Mouse (Mus musculus) lung, postnatal 0 days (tissue): ENCODE results near the gene Nab1.

Experiments
- CTCF ChIP-seq: IDR thresholded peaks from 2 replicates; pipeline ENCODE4 v1.5.1; 2016; ENCODE audit warnings: antibody characterized with exemption, mild to moderate bottlenecking
- EP300 ChIP-seq: IDR thresholded peaks from 2 replicates; pipeline ENCODE4 v1.6.1; 2016; ENCODE audit warnings: antibody characterized with exemption, mild to moderate bottlenecking, control low read depth

- TF ChIP-seq CTCF: no peak
- no peak for TF ChIP-seq EP300
Observed at GRCm38 (mm10) chr1:52466518-52467120, 33.9 kb downstream of the Nab1 start.
